Mouse (Mus musculus): ENCODE data around the gene Ces1c.

The Ces1c gene

GRCm38 (mm10) chr8:93131233-93131980 lies at the start of gene Ces1c:
Gene Ces1c, minus strand, starts transcription at chr8:93131283.
- DNase-seq (ENCODE audit: low read depth, low spot score), result no peak

DNA sequence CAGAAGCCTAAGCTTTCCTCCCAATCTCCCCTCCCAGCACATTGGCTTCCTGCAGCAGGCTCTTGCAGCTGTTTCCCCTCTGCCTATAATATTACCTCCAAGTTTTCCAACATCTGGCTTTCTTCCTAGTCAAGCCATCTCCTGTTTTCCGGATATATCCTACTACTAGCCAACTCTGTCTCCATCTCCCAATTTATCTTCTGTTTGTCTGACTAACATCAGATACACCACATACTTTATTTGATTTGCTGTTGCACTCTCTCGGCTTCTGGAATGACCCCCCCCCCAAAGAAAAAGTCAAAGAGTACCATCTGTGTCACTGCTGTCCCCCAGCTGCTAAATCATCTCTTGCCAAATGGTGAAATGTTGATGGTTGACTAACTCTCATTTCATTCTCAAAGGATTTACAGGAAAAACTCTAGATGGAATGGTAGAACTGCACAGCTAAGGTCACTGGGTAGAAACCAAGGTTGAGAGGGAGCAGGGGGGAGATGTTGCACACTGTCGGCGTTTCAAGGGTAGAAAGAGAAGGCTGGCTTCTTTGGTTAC lies 49.6 kb upstream of the Ces1c start:
- DNase-seq (ENCODE audit: low read depth, low spot score), result no peak

GRCm38 (mm10) chr8:93176593-93176992 lies 45.5 kb upstream of the Ces1c start:
- DNase-seq (ENCODE audit: low read depth, low spot score), result no peak

DNA sequence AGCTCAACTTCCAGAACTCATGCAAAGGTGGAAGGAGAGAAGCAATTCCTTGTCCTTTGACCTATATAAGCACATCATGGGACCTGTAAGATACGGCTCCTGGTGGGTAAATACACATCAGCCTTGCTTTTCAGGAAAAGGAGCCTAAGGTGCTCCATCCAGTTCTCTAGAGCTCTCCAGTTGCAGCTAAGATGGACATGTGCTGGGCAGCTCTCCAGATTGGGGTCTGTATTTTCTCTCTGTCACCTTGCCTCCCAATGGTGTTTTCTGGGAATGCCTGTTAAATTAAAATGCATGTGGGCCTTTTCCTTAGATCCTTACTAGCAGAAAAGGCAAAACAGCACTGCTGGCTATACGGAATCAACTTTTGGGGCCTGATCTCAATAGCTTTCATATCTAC lies 43.5 kb upstream of the Ces1c start:
- DNase-seq (ENCODE audit: low read depth, low spot score), result no peak

- DNase-seq (ENCODE audit: low read depth, low spot score), result no peak
These were observed 40.9 kb upstream of the Ces1c start for GRCm38 (mm10) chr8:93171846-93172590.

GRCm38 (mm10) chr8:93163363-93163762 lies 32.3 kb upstream of the Ces1c start:
- no peak for DNase-seq (ENCODE audit: low read depth, low spot score)

DNA sequence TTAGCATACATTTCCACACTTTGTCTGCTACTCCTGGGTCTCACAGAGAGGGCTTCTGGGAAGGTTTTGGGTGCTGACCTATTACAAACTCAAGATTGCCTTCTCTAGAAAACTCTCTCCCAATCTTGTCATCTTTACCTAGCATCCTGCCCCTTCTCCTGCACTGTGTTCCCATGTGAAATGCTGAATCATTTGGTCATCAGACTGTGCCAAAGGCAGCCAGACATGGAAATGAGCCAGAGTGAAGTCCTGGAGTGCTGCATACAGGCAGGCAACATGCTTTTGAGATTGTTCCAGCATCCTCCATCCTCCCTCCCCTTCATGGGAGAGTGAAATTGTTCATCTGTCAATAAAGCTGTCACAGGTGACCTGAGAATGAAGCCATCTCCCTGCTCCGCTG lies 20.3 kb upstream of the Ces1c start:
- DNase-seq (ENCODE audit: low read depth, low spot score), result no peak

DNA sequence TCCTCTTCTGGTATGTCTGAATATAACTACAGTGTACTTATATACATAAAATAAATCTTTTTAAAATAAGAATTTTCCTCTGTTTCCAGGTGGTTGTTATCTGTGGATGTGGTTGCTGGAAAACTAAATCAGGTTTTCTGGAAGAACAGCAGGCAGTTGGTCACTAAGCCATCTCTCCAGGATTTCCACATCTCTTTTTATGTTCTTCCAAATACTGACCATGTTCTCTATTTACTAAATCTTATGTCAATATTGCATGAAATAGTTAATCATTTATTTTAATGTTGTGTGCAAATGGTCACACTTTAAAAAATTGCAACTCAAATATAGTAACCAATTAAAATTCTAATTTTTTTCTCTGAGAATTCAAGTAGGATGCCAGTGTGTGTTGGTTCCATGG lies 16.2 kb upstream of the Ces1c start:
- DNase-seq (ENCODE audit: low read depth, low spot score), result no peak

- DNase-seq (ENCODE audit: low read depth, low spot score), result no peak
These were observed 9.6 kb upstream of the Ces1c start for GRCm38 (mm10) chr8:93140696-93141095.

DNA sequence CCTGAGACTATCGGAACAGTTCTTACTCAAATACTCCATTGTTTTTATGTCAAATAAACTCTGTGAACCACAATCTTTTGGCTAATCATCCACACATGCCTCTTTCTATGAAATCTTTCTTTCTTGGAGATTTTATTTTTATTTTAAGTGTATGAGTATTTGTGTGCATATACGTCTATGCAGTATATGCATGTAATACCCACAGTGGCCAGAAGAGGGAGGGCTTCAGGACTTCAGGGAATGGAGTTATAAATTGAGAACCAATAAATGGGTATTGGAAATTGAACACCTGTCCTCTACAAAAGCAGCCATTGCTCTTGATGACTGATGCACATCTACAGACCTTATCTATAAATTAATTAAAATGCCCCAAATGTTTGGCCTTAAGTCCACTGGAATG lies 1.1 kb upstream of the Ces1c start:
- no peak for DNase-seq (ENCODE audit: low read depth, low spot score)

GRCm38 (mm10) chr8:93126476-93126875 lies 4.6 kb downstream of the Ces1c start:
- no peak for DNase-seq (ENCODE audit: low read depth, low spot score)

DNA sequence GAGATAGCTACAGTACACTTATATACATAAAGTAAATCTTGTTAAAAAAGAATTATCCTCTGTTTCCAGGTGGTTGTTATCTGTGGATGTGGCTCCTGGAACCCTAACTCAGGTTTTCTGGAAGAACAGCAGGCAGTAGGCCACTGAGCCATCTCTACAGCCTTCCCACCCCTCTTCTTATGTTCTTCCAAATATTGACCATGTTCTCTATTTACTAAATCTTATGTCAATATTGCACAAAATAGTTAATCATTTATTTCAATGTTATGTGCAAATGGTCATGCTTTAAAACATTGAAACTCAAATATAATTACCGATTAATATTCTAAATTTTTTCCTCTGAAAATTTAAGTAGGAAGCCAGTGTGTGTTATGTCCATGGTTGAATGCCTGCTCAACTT lies 9.1 kb downstream of the Ces1c start:
- no peak for DNase-seq (ENCODE audit: low read depth, low spot score)

GRCm38 (mm10) chr8:93095376-93095775 lies 35.7 kb downstream of the Ces1c start:
- DNase-seq (ENCODE audit: low read depth, low spot score), result no peak

GRCm38 (mm10) chr8:93091324-93091723 lies 39.8 kb downstream of the Ces1c start:
- no peak for DNase-seq (ENCODE audit: low read depth, low spot score)

DNA sequence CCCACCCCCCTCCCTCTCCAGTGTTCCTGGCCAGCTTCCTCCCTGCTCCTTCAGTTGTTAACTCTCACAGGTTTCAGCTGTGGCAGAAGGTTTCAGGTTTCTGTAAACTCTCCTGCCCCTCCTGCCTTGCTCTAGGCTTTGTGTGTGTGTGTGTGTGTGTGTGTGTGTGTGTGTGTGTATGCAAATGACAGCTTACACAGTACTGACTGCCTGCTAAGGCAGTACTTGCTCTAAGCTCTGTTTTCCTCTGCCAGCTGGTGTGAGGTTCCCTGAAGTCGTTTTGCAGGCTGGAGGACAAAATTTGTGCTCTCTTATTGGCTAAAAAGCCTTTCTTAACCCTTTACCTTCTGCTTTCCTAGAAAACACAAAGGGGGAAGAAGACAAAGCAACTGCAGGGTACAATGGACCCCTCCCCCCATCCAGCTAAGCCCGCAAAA lies 42.4 kb downstream of the Ces1c start:
- no peak for DNase-seq (ENCODE audit: low read depth, low spot score)

GRCm38 (mm10) chr8:93088193-93088592 lies 42.9 kb downstream of the Ces1c start:
- DNase-seq (ENCODE audit: low read depth, low spot score), result no peak

- no peak for DNase-seq (ENCODE audit: low read depth, low spot score)
These were observed 51.2 kb downstream of the Ces1c start, which contains the start of gene Ces1b for GRCm38 (mm10) chr8:93079887-93080286. Gene Ces1b, minus strand, starts transcription at chr8:93080017.

GRCm38 (mm10) chr8:93075251-93075650 lies 55.8 kb downstream of the Ces1c start:
- DNase-seq (ENCODE audit: low read depth, low spot score), result no peak

DNA sequence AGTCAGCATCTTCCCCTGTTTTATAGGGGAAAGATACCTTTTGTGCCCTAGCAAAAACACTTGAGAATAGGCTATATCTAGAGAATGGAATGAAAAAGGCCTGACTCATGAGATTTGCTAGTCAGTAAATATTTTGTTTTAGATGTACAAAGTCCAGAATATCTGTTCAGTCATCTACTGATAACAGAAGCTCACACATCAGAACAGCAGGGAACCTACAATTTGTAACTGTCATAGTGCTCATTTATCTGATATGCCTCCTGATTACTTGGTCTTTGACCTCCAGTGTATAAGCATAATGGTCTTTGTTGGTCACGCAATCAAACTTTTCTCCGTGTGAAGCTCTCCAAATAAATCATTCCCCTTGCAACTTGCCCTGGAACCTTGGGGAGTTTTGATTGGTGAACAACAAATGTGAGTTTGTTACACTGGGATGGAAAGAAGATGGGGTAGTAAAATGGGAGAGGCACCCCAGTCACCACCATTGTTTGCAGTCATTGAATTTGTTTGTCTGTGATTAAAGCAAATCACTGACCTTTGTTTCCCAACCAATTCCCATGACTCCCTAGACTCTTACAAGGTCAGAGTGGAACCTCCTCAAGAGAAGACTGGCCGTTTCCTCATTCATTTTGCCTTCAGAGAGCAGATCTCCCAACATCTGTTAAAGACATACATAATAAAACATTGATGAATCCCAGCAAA lies 67.5 kb downstream of the Ces1c start:
- no peak for DNase-seq (ENCODE audit: low read depth, low spot score)

DNA sequence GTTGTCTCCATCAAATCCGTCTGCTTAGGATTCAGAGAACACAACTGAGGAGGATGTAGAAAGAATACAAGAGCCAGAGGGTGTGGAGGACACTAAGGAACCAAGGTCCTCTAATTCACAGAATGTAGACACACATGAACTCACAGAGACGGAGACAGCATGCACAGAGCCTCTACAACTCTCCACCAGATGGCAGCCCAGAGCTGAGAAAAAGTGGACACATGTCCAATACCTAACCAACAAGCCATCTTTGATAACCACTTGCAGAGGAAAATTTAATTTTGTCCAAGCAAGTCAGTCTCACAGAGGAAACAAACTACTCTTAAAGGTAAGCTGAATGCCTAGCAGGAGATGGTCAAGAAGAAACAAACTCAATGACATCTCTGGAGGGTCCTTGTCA lies 71.9 kb downstream of the Ces1c start:
- peak; percentile 16 for DNase-seq (ENCODE audit: low read depth, low spot score)

- no peak for DNase-seq (ENCODE audit: low read depth, low spot score)
These were observed 75.8 kb downstream of the Ces1c start for GRCm38 (mm10) chr8:93055238-93055637.

Data from brain, embryonic 18.5 days (tissue).